Mouse (Mus musculus): ENCODE results near the gene Gm2431. TPM values are rescaled to one million over a fixed set of nuclear protein-coding genes. Genes with fewer than 3 reads are reported as not detected.
A peak's percentile ranks its signal among the peaks of the same experiment; 100 is the strongest.
"Not testable (repeated sequence)": the region's sequence is repeated elsewhere in the genome, so short reads cannot be mapped to it uniquely, and the experiment has no call there.

Gm2431 gene
- not detected in 2 replicates for polyA plus RNA-seq (2016; fragmentation: Nextera tagmentation; extraction: Ambion mirVana)

DNA sequence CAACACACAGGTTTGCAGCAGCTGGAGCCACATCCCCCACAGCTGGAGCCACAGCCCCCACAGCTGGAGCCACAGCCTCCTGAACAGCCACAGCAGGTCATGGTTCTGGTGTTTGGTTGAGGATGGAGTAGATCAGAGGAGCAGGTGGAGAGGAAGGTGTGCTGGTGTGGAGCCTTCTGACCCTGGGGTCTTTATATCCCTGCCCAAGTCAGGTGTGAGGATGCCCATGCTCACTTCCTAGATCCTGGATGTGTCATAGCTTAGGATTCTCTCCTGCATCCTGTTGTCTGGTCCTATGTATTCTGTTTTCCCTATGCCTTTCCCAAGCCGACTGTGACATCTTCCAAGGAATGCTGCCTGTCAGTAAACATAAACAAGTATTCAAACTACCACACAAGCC lies at the start of gene Gm2431:
TSS of gene Gm2431 (minus strand) at position 101 of the 400 bp plus-strand sequence.
- not testable (repeated sequence) for H3K4me2 ChIP-seq; H3K27ac ChIP-seq; H3K4me1 ChIP-seq; ATAC-seq; H3K27me3 ChIP-seq (replicated peaks); H3K9me3 ChIP-seq (replicated peaks); H3K9ac ChIP-seq; H3K4me3 ChIP-seq; H3K36me3 ChIP-seq
- 25% methylated on average over 1 of the region's 1 CpGs for WGBS (ENCODE audit: insufficient replicate concordance)

DNA sequence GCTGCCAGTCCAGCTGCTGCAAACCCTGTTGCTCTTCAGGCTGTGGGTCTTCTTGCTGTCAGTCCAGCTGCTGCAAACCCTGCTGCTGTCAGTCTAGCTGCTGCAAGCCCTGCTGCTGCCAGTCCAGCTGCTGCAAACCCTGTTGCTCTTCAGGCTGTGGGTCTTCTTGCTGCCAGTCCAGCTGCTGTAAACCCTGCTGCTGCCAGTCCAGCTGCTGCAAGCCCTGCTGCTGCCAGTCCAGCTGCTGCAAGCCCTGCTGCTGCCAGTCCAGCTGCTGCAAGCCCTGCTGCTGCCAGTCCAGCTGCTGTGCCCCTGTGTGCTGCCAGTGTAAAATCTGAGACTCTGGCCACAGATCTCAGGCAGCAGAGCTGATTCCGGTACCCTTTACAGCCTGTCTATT lies 45.8 kb upstream of the Gm2431 start:
- WGBS (ENCODE audit: insufficient replicate concordance): 85% methylated on average over 1 of the region's 1 CpGs
- not testable (repeated sequence) for H3K9me3 ChIP-seq (replicated peaks); H3K4me2 ChIP-seq; H3K27ac ChIP-seq; H3K4me3 ChIP-seq; H3K4me1 ChIP-seq; H3K36me3 ChIP-seq; ATAC-seq; H3K9ac ChIP-seq
- peaks cover 42% of the 10 kb centered on the region; the same call in 1 of the 2 replicates for H3K27me3 ChIP-seq (replicated peaks)

DNA sequence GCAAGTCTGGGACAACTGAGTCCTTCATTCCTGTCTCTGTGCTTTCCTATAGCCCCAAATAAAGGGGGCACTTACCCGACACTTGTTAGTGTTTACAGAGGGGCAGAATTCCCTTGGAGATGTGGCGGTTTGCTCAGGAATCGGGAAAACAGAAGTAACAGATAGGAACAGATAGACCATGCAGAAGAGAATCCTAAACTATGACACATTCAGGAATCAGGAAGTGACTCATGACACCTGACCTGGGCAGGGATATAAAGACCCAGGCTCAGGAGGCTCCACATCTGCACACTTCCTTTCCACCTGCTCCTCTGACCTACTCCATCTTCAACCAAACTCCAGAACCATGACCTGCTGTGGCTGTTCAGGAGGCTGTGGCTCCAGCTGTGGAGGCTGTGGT lies 45.1 kb upstream of the Gm2431 start, which contains the start of gene Krtap5-4:
TSS of gene Krtap5-4 (plus strand) at position 301 of the 400 bp plus-strand sequence.
- Histone ChIP-seq H3K27me3 (replicated peaks) (peaks cover 45% of the 10 kb centered on the region; the same call in 1 of the 2 replicates), H3K9ac (no peak within 1 kb of the TSS), H3K4me3 (no peak within 1 kb of the TSS), H3K9me3 (replicated peaks) (no peaks in the 10 kb centered on the region), H3K27ac (no peak within 1 kb of the TSS), H3K36me3 (no peaks in the 10 kb centered on the region), H3K4me2 (no peak within 1 kb of the TSS), H3K4me1 (no peaks in the 10 kb centered on the region)
- WGBS (ENCODE audit: insufficient replicate concordance): 17% methylated on average over 3 of the region's 3 CpGs
- ATAC-seq: no peak

DNA sequence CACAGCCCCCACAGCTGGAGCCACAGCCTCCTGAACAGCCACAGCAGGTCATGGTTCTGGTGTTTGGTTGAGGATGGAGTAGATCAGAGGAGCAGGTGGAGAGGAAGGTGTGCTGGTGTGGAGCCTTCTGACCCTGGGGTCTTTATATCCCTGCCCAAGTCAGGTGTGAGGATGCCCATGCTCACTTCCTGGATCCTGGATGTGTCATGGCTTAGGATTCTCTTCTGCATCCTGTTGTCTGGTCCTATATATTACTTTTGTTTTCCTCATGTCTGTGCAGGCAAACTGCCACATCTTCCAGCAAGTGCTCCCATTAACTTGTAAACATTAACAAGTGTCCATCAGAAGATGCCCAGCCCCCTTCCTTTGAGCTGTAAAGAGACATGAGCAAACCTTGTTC lies 38.9 kb upstream of the Gm2431 start, which contains the start of gene Krtap5-1:
TSS of gene Krtap5-1 (minus strand) at position 101 of the 400 bp plus-strand sequence.
- not testable (repeated sequence) for H3K9ac ChIP-seq; ATAC-seq; H3K4me2 ChIP-seq; H3K9me3 ChIP-seq (replicated peaks); H3K36me3 ChIP-seq; H3K4me1 ChIP-seq; H3K27ac ChIP-seq; H3K4me3 ChIP-seq
- H3K27me3 ChIP-seq (replicated peaks): peaks cover 20% of the 10 kb centered on the region; the same call in 1 of the 2 replicates

DNA sequence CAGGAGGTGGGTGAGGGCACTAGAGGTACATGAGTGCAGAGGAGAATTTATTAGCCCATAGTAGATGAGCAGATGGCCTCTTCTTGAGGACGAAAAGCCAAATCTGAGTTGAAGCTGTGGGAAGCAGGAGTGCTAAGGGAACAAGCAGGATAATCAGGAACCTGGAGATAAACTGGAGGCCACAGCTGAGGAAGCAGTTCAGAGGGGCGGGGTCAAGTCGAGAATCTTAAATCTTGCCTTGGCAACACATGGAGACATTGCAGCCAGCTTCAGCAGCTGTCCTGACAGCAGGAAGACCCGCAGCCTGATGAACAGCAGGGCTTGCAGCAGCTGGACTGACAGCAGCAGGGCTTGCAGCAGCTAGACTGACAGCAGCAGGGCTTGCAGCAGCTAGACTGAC lies 38.0 kb upstream of the Gm2431 start:
- not testable (repeated sequence) for H3K4me2 ChIP-seq; H3K9me3 ChIP-seq (replicated peaks); H3K27ac ChIP-seq; H3K36me3 ChIP-seq; H3K4me1 ChIP-seq; H3K9ac ChIP-seq; ATAC-seq; H3K4me3 ChIP-seq
- WGBS (ENCODE audit: insufficient replicate concordance): 14% methylated on average over 4 of the region's 4 CpGs
- H3K27me3 ChIP-seq (replicated peaks): peaks cover 19% of the 10 kb centered on the region; the same call in 1 of the 2 replicates

DNA sequence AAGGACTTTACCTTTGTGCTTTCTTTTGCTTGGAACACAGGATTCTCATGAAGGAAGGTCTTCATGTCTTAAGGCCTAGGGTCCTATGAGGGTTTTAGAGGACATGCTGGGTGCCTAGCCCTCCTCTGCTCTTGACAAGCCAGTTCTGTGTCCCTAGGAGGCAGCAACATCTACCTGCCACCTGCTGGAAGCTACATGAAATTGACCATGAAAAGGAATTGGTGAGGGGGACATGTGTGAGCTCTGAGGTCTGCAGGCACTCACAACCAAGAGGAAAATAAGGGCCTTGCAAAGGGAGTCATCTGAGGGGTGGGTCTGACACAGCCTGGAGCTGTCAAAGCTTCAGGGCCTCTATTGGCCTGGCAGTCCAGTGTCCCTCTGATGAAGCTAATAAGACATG lies 37.3 kb upstream of the Gm2431 start:
- Histone ChIP-seq H3K36me3 (no peaks in the 10 kb centered on the region), H3K4me3 (no peak overlapping the region), H3K27ac (no peak overlapping the region), H3K9me3 (replicated peaks) (no peaks in the 10 kb centered on the region), H3K4me2 (no peak overlapping the region), H3K27me3 (replicated peaks) (peaks cover 12% of the 10 kb centered on the region; the same call in 1 of the 2 replicates), H3K9ac (no peak overlapping the region), H3K4me1 (no peaks in the 10 kb centered on the region)
- no peak for ATAC-seq

DNA sequence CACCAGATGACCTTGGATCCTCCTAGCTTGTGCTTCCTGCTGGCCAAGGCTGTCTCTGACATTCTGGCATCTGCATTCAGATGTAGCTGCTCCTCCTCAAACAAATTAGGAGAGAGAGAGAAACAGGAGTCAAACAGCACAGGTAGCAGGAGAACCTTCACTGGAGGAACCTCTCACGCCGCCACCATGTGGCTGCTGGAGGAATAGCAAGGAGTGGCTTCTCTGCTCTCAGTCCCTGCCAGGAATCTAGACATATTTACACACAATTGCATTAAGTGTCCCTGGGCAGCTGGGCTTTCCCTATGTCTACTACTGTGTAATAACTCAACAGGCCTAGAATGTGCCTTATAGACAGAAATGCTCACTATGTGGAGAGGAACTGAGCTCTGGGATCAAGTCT lies 35.7 kb upstream of the Gm2431 start:
- not testable (repeated sequence) for H3K9me3 ChIP-seq (replicated peaks); ATAC-seq; H3K4me2 ChIP-seq; H3K27ac ChIP-seq; H3K4me1 ChIP-seq; H3K27me3 ChIP-seq (replicated peaks); H3K36me3 ChIP-seq; H3K9ac ChIP-seq; H3K4me3 ChIP-seq
- WGBS (ENCODE audit: insufficient replicate concordance): 0% methylated on average over 2 of the region's 2 CpGs

DNA sequence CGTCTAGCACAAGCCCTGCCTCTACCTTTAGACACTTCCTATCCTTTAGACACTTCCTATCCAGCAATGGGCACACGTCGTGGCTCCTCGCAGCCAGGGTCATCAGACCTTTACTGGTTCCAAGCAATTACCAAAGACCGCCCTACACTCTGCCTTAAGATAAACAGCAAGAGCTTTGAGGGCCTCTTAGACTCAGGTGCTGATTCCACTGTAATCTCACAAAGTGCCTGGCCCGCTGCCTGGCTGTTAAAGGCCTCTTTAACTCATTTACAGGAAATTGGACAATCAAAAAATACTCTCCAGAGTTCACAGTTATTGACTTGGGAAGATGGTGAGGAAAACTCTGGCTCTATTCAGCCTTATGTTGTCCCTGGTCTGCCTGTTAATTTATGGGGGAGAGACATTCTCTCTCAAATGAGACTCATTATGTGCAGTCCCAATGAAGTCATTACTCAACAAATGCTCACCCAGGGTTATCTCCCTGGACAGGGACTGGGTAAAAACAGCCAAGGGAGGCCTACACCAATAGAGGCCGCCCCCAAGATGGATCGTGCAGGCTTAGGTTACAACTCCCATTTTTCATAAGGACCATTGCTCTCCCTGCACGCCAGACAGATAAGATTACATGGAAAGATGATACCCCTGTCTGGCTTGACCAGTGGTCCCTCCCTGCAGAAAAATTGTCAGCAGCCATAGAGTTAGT lies 27.9 kb upstream of the Gm2431 start:
- peaks cover 52% of the 10 kb centered on the region for H3K27me3 ChIP-seq (replicated peaks)
- H3K27ac ChIP-seq; H3K4me3 ChIP-seq; H3K9me3 ChIP-seq (replicated peaks); H3K9ac ChIP-seq; ATAC-seq; H3K36me3 ChIP-seq; H3K4me2 ChIP-seq: not testable (repeated sequence)
- peaks cover 12% of the 10 kb centered on the region for H3K4me1 ChIP-seq
- 47% methylated on average over 9 of the region's 9 CpGs for WGBS (ENCODE audit: insufficient replicate concordance)

DNA sequence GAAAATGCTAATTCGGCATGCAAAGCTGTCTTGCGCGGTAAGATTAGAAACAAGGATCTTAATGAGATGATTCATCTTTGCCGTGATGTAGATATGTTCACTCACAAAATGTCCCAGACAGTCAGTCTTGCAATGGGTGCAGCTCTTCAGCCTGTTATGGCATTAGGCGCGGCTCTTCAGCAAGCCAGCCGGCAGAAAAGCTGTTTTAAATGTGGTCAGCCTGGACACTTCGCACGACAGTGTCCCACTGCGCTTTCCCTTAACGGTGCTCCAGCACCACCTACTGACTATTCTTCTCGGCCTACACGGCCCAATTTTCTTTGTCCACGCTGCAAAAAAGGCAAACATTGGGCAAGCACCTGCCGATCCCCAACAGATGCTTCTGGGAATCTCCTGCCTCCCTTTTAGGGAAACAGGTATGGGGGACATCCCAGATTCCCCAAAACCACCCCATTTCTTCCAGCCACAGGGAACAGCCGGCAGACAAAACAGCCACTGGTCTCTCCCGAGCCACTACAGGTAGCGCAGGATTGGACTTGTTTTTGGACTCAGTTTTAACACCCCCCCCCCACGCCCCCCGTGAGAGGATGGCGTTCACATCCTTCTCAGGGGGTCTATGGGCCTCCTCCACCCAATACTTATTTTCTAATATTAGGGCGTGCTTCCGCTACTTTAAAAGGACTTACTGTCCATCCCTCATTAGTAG lies 27.1 kb upstream of the Gm2431 start:
- Histone ChIP-seq H3K9me3 (replicated peaks) (no peaks in the 10 kb centered on the region), H3K36me3 (no peaks in the 10 kb centered on the region), H3K27ac (no peak overlapping the region), H3K4me1 (peaks cover 12% of the 10 kb centered on the region), H3K4me3 (peak overlapping the region; percentile 61; the same call in 1 of the 2 replicates), H3K4me2 (peak overlapping the region; percentile 85), H3K9ac (peak overlapping the region; percentile 61; the same call in 1 of the 2 replicates), H3K27me3 (replicated peaks) (peaks cover 53% of the 10 kb centered on the region)
- ATAC-seq: 0 out of 2 replicates have a peak, but pooled peaks have one; percentile 35
- WGBS (ENCODE audit: insufficient replicate concordance): 24% methylated on average over 23 of the region's 23 CpGs

DNA sequence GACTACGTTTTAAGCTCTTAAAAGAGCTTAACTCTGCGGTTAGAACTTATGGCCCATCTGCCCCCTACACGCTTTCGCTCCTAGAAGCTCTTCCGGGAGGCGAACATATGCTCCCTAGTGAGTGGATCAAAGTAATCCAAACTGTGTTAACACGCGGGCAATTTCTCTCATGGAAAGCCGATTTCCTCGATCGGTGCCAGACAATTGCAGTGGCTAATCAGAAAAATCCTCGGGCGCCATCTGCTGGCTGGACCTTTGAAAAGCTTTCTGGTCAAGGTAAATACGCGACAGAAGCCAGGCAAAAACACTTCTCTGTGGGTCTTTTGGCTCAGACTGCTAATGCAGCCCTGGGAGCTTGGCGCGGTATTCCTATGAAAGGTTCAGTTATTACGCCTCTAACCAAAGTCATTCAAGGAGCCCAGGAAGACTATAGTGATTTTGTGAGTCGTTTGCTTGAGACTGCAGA lies 26.5 kb upstream of the Gm2431 start:
- no peak for ATAC-seq
- H3K4me3 ChIP-seq: peak overlapping the region; percentile 61
- no peaks in the 10 kb centered on the region for H3K9me3 ChIP-seq (replicated peaks)
- WGBS (ENCODE audit: insufficient replicate concordance): under 1% methylated on average over 19 of the region's 19 CpGs
- H3K27me3 ChIP-seq (replicated peaks): peaks cover 60% of the 10 kb centered on the region
- peak overlapping the region; percentile 55 for H3K27ac ChIP-seq
- peaks cover 12% of the 10 kb centered on the region for H3K4me1 ChIP-seq
- no peaks in the 10 kb centered on the region for H3K36me3 ChIP-seq
- peak overlapping the region; percentile 61 for H3K9ac ChIP-seq
- H3K4me2 ChIP-seq: peak overlapping the region; percentile 85

DNA sequence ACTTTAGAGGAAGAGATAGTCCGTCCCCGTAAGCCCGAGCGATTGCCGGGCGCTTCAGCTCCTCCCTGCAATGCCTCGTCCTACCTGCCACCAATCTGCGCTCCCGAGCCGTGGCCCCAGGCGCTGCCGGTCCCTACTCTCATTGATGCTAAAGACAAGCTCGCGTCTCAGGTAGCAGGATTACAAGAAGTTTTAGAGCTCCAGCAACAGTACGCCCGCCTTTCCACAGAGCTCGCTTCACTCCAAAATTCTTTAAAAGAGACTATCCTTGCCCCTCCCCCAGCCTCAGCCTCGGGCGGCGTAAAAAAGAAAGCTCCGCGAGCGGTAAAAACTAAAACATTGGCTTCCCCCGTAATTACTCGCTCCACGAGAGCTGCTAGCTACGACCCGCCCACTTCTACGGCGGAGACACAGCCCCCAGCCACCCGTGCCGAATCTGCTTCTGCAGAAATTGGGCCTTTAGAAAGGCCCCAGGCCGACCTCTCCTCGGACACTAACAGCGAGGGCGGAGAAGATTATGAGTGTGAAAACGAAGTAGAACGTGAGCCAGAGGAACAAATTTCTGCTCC lies 26.0 kb upstream of the Gm2431 start:
- peaks cover 12% of the 10 kb centered on the region for H3K4me1 ChIP-seq
- WGBS (ENCODE audit: insufficient replicate concordance): under 1% methylated on average over 38 of the region's 38 CpGs
- H3K27ac ChIP-seq: peak overlapping the region; percentile 55
- peak overlapping the region; percentile 85 for H3K4me2 ChIP-seq
- no peaks in the 10 kb centered on the region for H3K9me3 ChIP-seq (replicated peaks)
- no peak for ATAC-seq
- no peaks in the 10 kb centered on the region for H3K36me3 ChIP-seq
- H3K9ac ChIP-seq: peak overlapping the region; percentile 61
- H3K4me3 ChIP-seq: peak overlapping the region; percentile 61
- peaks cover 63% of the 10 kb centered on the region for H3K27me3 ChIP-seq (replicated peaks)

DNA sequence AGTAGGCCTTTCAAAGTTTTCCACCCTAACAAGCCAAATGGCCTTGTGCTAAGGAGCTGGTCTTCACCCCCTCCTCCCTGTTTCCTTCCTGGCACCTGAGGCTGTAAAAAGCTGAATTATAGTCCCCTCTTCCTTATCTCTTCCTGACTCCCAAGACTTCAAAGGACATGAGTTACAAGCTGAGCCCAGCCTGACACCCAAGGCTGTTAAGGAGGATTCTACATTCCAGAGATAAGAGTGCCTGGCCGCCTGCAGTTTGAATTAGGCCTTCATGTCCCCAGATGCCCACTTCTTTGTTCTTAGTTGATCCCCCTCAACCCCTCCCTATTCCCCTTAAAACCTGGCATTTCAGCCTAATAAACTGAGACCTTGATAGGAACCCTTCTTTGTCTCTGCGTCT lies 24.7 kb upstream of the Gm2431 start:
- not testable (repeated sequence) for H3K9me3 ChIP-seq (replicated peaks); H3K9ac ChIP-seq; H3K4me3 ChIP-seq; ATAC-seq; H3K4me2 ChIP-seq; H3K27ac ChIP-seq; H3K36me3 ChIP-seq
- 27% methylated on average over 2 of the region's 2 CpGs for WGBS (ENCODE audit: insufficient replicate concordance)
- H3K4me1 ChIP-seq: peaks cover 12% of the 10 kb centered on the region
- peaks cover 63% of the 10 kb centered on the region for H3K27me3 ChIP-seq (replicated peaks)
